ENCODE assay signal across 23 mouse cellular contexts in genomic region chr17:71705550-71706480, GRCm38 (mm10). TPM values are rescaled to one million over a fixed set of nuclear protein-coding genes. Genes with fewer than 3 reads are reported as not detected.
A peak's percentile ranks its signal among the peaks of the same experiment; 100 is the strongest.
DNase-seq lines count a peak whose midpoint lies in the region; ATAC-seq and TF ChIP-seq lines count a peak whose summit lies in the region.
"Had no signal": no experiment of that assay in that cellular context is flagged by ENCODE, and none has a peak within 500 bp of the region (broad histone marks: within the 10 kb centered on the region; RNA-seq: fewer than 3 reads in every experiment).

No protein-coding gene starts in this region.

- H3K36me3 ChIP-seq in heart, embryonic 15.5 days = no peaks in the 10 kb centered on the region
- H3K36me3 ChIP-seq in stomach, postnatal 0 days (ENCODE audit: control insufficient read depth, insufficient read depth, low read length) = no peaks in the 10 kb centered on the region
- H3K36me3 ChIP-seq in midbrain, embryonic 11.5 days (ENCODE audit: control insufficient read depth, insufficient read depth, low read length) = no peaks in the 10 kb centered on the region
- no peaks in the 10 kb centered on the region for H3K36me3 ChIP-seq in forebrain, embryonic 13.5 days (ENCODE audit: poor library complexity, severe bottlenecking)
- H3K36me3 ChIP-seq: forebrain, embryonic 10.5 days; G1E; liver, embryonic 15.5 days; midbrain, embryonic 10.5 days had no signal

- no peak overlapping the region for H3K4me2 ChIP-seq in heart, embryonic 15.5 days
- no peak overlapping the region for H3K4me2 ChIP-seq in stomach, postnatal 0 days (replicated peaks; ENCODE audit: low read depth)
- no peak overlapping the region for H3K4me2 ChIP-seq in midbrain, embryonic 11.5 days
- H3K4me2 ChIP-seq in forebrain, embryonic 13.5 days = no peak overlapping the region
- H3K4me2 ChIP-seq: liver, embryonic 15.5 days had no signal

- TF ChIP-seq CTCF in stomach, postnatal 0 days (IDR thresholded peaks at IDR 0.05; ENCODE audit: low read depth) = no peak

- H3K4me3 ChIP-seq in heart, embryonic 15.5 days = no peak overlapping the region
- no peak overlapping the region for H3K4me3 ChIP-seq in stomach, postnatal 0 days (ENCODE audit: low read depth, low read length)
- H3K4me3 ChIP-seq in midbrain, embryonic 11.5 days (ENCODE audit: low read depth, low read length) = no peak overlapping the region
- no peak overlapping the region for H3K4me3 ChIP-seq in forebrain, embryonic 13.5 days
- H3K4me3 ChIP-seq: forebrain, embryonic 10.5 days; liver, embryonic 15.5 days; midbrain, embryonic 10.5 days had no signal

- no peak overlapping the region for H3K9ac ChIP-seq in heart, embryonic 15.5 days
- H3K9ac ChIP-seq in stomach, postnatal 0 days (ENCODE audit: low read length) = no peak overlapping the region
- no peak overlapping the region for H3K9ac ChIP-seq in midbrain, embryonic 11.5 days (ENCODE audit: low read length)
- no peak overlapping the region for H3K9ac ChIP-seq in forebrain, embryonic 13.5 days
- H3K9ac ChIP-seq: liver, embryonic 15.5 days had no signal

- DNase-seq in gastrocnemius, postnatal 25 days = peak; percentile 51
- no peak for DNase-seq in gastrocnemius, postnatal 14 days
- DNase-seq in fat pad, adult 2 months (ENCODE audit: extremely low read depth, low read depth, low spot score) = peak; percentile 93
- no peak for DNase-seq in stomach, postnatal 0 days (ENCODE audit: low spot score)
- DNase-seq in midbrain, embryonic 11.5 days (ENCODE audit: low spot score, missing footprints) = no peak
- no peak for DNase-seq in natural killer cell, adult 2 months (ENCODE audit: low spot score in 2 of 2)
- DNase-seq: B cell, adult 2 months; cerebellum, adult 8-10 months; embryo, embryonic 11 days; gastrocnemius, postnatal 36 days; layer of hippocampus, adult 9-11 months; right cerebral cortex, postnatal 25 days; thymus, adult 18-20 months had no signal

- TF ChIP-seq EP300 in stomach, postnatal 0 days (optimal IDR thresholded peaks at IDR 0.05) = no peak

- peak; percentile 61; the same call in 1 of the 2 replicates for ATAC-seq in heart, embryonic 15.5 days (replicated peaks; ENCODE audit: insufficient number of reproducible peaks, insufficient read depth, low FRiP score, low read depth)
- peak; percentile 49; the same call in 1 of the 2 replicates for ATAC-seq in stomach, postnatal 0 days (ENCODE audit: low FRiP score, low TSS enrichment)
- ATAC-seq in midbrain, embryonic 11.5 days (ENCODE audit: low FRiP score) = no peak
- no peak for ATAC-seq in forebrain, embryonic 13.5 days
- ATAC-seq: activated CD4-positive, CD25-positive, alpha-beta regulatory T cell, adult 4 months; hindbrain, postnatal 0 days had no signal

- H3K9me3 ChIP-seq in heart, embryonic 15.5 days (replicated peaks) = no peaks in the 10 kb centered on the region
- H3K9me3 ChIP-seq in stomach, postnatal 0 days (ENCODE audit: control insufficient read depth, low read length) = no peaks in the 10 kb centered on the region
- H3K9me3 ChIP-seq in midbrain, embryonic 11.5 days (ENCODE audit: control insufficient read depth, low read length) = no peaks in the 10 kb centered on the region
- 0 out of 2 replicates have a peak, but pooled peaks cover 5% of the 10 kb centered on the region for H3K9me3 ChIP-seq in forebrain, embryonic 13.5 days (replicated peaks)
- H3K9me3 ChIP-seq: liver, embryonic 15.5 days had no signal

- H3K27ac ChIP-seq in heart, embryonic 15.5 days = peak overlapping the region; percentile 74
- H3K27ac ChIP-seq in stomach, postnatal 0 days (replicated peaks) = peak overlapping the region; percentile 63
- no peak overlapping the region for H3K27ac ChIP-seq in midbrain, embryonic 11.5 days (ENCODE audit: low read depth, low read length)
- H3K27ac ChIP-seq in forebrain, embryonic 13.5 days = no peak overlapping the region
- H3K27ac ChIP-seq: forebrain, embryonic 10.5 days; hindbrain, postnatal 0 days; kidney, postnatal 0 days; liver, embryonic 15.5 days; midbrain, embryonic 10.5 days had no signal

- WGBS in heart, embryonic 15.5 days = 50% methylated on average over 14 of the region's 14 CpGs
- WGBS in stomach, postnatal 0 days = 55% methylated on average over 14 of the region's 14 CpGs
- WGBS in midbrain, embryonic 11.5 days = 88% methylated on average over 14 of the region's 14 CpGs
- WGBS in forebrain, embryonic 13.5 days = 89% methylated on average over 14 of the region's 14 CpGs

- H3K4me1 ChIP-seq in heart, embryonic 15.5 days (replicated peaks) = peaks cover 33% of the 10 kb centered on the region
- H3K4me1 ChIP-seq in stomach, postnatal 0 days (replicated peaks; ENCODE audit: control insufficient read depth, insufficient read depth) = no peaks in the 10 kb centered on the region
- no peaks in the 10 kb centered on the region for H3K4me1 ChIP-seq in midbrain, embryonic 11.5 days (ENCODE audit: control insufficient read depth, insufficient read depth, low read length)
- no peaks in the 10 kb centered on the region for H3K4me1 ChIP-seq in forebrain, embryonic 13.5 days
- H3K4me1 ChIP-seq: liver, embryonic 15.5 days had no signal

- H3K27me3 ChIP-seq in heart, embryonic 15.5 days = no peaks in the 10 kb centered on the region
- no peaks in the 10 kb centered on the region for H3K27me3 ChIP-seq in stomach, postnatal 0 days (ENCODE audit: control insufficient read depth, insufficient read depth, low read length)
- H3K27me3 ChIP-seq in midbrain, embryonic 11.5 days (ENCODE audit: control insufficient read depth, insufficient read depth, low read length) = no peaks in the 10 kb centered on the region
- H3K27me3 ChIP-seq in forebrain, embryonic 13.5 days = no peaks in the 10 kb centered on the region
- H3K27me3 ChIP-seq: liver, embryonic 15.5 days had no signal

- intact Hi-C loops in gastrocnemius, postnatal 14 days (cut with DNase I; ENCODE audit: low total_unique reads) = loop anchor here (5.0 kb wide), 1 partner anchor 1291 kb away; no protein-coding TSS in a partner anchor

RNA-seq across cellular contexts. Expression of gene Togaram2, which starts 32.8 kb away (rescaled TPM):
- total RNA-seq in gastrocnemius, postnatal 25 days (2021) = 1 to 10 TPM; 2.3 to 6.4 TPM
- total RNA-seq in gastrocnemius, postnatal 14 days (2021) = 1 to 10 TPM in 1 of 2 experiments, under 1 TPM in 1; 0.82 to 1.1 TPM
- polyA plus RNA-seq in heart, embryonic 15.5 days (2015; fragmentation: Nextera tagmentation; extraction: Ambion mirVana) = 2.3 and 2.6 TPM in 2 replicates
- polyA plus RNA-seq in stomach, postnatal 0 days (2015; fragmentation: Nextera tagmentation; extraction: Ambion mirVana) = 0.55 and 0.68 TPM in 2 replicates
- not detected in 2 replicates for polyA plus RNA-seq in midbrain, embryonic 11.5 days (2014; fragmentation: Nextera tagmentation; extraction: Ambion mirVana)
- polyA plus RNA-seq in forebrain, embryonic 13.5 days (2015; fragmentation: Nextera tagmentation; extraction: Ambion mirVana) = 0.22 and 0.52 TPM in 2 replicates
- polyA plus RNA-seq: activated CD4-positive, CD25-positive, alpha-beta regulatory T cell, adult 4 months; forebrain, embryonic 10.5 days; G1E; limb, embryonic 11.5 days; liver, embryonic 15.5 days; midbrain, embryonic 10.5 days had no signal

RNA-seq across cellular contexts. Expression of gene Pcare, which starts 46.9 kb away (rescaled TPM):
- under 1 TPM in 1 of 2 experiments, not detected in 1; 0.16 TPM for total RNA-seq in gastrocnemius, postnatal 25 days (2021)
- not detected for total RNA-seq in gastrocnemius, postnatal 14 days (2021)
- polyA plus RNA-seq in heart, embryonic 15.5 days (2015; fragmentation: Nextera tagmentation; extraction: Ambion mirVana) = 0.03 TPM in 1 of 2 replicates, not detected in the other
- 0.04 TPM in 1 of 2 replicates, not detected in the other for polyA plus RNA-seq in stomach, postnatal 0 days (2015; fragmentation: Nextera tagmentation; extraction: Ambion mirVana)
- not detected in 2 replicates for polyA plus RNA-seq in midbrain, embryonic 11.5 days (2014; fragmentation: Nextera tagmentation; extraction: Ambion mirVana)
- not detected in 2 replicates for polyA plus RNA-seq in forebrain, embryonic 13.5 days (2015; fragmentation: Nextera tagmentation; extraction: Ambion mirVana)
- total RNA-seq: gastrocnemius, postnatal 36 days; hindbrain, postnatal 0 days had no signal
- polyA plus RNA-seq: activated CD4-positive, CD25-positive, alpha-beta regulatory T cell, adult 4 months; forebrain, embryonic 10.5 days; G1E; hindbrain, postnatal 0 days; kidney, postnatal 0 days; limb, embryonic 11.5 days; liver, embryonic 15.5 days; midbrain, embryonic 10.5 days had no signal

Comparison
In these comparisons a context has a peak if more than half of its experiments do, and no peak if none do; other contexts are left out.
1. DNase-seq: peak in gastrocnemius, postnatal 25 days (single experiment) and fat pad, adult 2 months (single experiment); none in gastrocnemius, postnatal 14 days (single experiment), stomach, postnatal 0 days (single experiment), midbrain, embryonic 11.5 days (single experiment) and natural killer cell, adult 2 months (0 of 2).
2. ATAC-seq: peak in heart, embryonic 15.5 days (single experiment) and stomach, postnatal 0 days (single experiment); none in midbrain, embryonic 11.5 days (single experiment) and forebrain, embryonic 13.5 days (single experiment).
3. H3K27ac ChIP-seq: peak in heart, embryonic 15.5 days (single experiment) and stomach, postnatal 0 days (single experiment); none in midbrain, embryonic 11.5 days (single experiment) and forebrain, embryonic 13.5 days (single experiment).